Mouse (Mus musculus) lung, embryonic 15.5 days (tissue): ENCODE results near the gene Rab4b. TPM values are rescaled to one million over a fixed set of nuclear protein-coding genes. Genes with fewer than 3 reads are reported as not detected.
A peak's percentile ranks its signal among the peaks of the same experiment; 100 is the strongest.

Experiments
- ATAC-seq: fragments of 200-750 bp; cut with Nextera tagmentation; 2 replicates; pipeline ENCODE4 v1.8.0; 2017; ENCODE audit warnings: moderate number of reproducible peaks, borderline replicate concordance; ENCODE audit not compliant: low FRiP score, low TSS enrichment; ENCODE audit errors: extremely low read depth
- H3K27ac ChIP-seq: fragments of 300-500 bp; sonication (generic); 2 replicates; pipeline ENCODE4 v1.5.1; 2015; ENCODE audit warnings: moderate library complexity, mild to moderate bottlenecking, inconsistent platforms
- H3K27me3 ChIP-seq: fragments of 300-500 bp; sonication (generic); 2 replicates; pipeline ENCODE4 v1.6.1; 2015; ENCODE audit warnings: inconsistent platforms
- H3K36me3 ChIP-seq: fragments of 300-500 bp; sonication (generic); 2 replicates; pipeline ENCODE4 v1.6.1; 2015; ENCODE audit warnings: inconsistent platforms
- H3K4me1 ChIP-seq: fragments of 300-500 bp; sonication (generic); 2 replicates; pipeline ENCODE4 v1.6.1; 2015; ENCODE audit warnings: inconsistent platforms
- H3K4me2 ChIP-seq: fragments of 300-500 bp; sonication (generic); 2 replicates; pipeline ENCODE4 v1.6.1; 2015; ENCODE audit warnings: inconsistent platforms, mild to moderate bottlenecking, moderate library complexity
- H3K4me3 ChIP-seq: fragments of 300-500 bp; sonication (generic); 2 replicates; pipeline ENCODE4 v1.5.1; 2015; ENCODE audit warnings: mild to moderate bottlenecking, inconsistent platforms
- H3K9ac ChIP-seq: fragments of 300-500 bp; sonication (generic); 2 replicates; pipeline ENCODE4 v1.6.1; 2015; ENCODE audit warnings: inconsistent platforms
- H3K9me3 ChIP-seq: fragments of 300-500 bp; sonication (generic); 2 replicates; pipeline ENCODE4 v1.6.1; 2016; ENCODE audit warnings: inconsistent platforms
- WGBS: fragments of 180-500 bp; shearing (Covaris S2); methylation state at CpG from one replicate; pipeline ENCODE4 v1.1.7; 2015; 5-methylcytosine and 5-hydroxymethylcytosine counted together
- polyA plus RNA-seq: library from polyadenylated mRNA; unstranded; fragments of >200 nt; fragmentation: Nextera tagmentation; extraction: Ambion mirVana; gene quantifications from 2 replicates; pipeline ENCODE4 v1.2.1, GENCODE M21; 2015

Gene Rab4b
- 71.4 and 71.6 TPM in 2 replicates for polyA plus RNA-seq

DNA sequence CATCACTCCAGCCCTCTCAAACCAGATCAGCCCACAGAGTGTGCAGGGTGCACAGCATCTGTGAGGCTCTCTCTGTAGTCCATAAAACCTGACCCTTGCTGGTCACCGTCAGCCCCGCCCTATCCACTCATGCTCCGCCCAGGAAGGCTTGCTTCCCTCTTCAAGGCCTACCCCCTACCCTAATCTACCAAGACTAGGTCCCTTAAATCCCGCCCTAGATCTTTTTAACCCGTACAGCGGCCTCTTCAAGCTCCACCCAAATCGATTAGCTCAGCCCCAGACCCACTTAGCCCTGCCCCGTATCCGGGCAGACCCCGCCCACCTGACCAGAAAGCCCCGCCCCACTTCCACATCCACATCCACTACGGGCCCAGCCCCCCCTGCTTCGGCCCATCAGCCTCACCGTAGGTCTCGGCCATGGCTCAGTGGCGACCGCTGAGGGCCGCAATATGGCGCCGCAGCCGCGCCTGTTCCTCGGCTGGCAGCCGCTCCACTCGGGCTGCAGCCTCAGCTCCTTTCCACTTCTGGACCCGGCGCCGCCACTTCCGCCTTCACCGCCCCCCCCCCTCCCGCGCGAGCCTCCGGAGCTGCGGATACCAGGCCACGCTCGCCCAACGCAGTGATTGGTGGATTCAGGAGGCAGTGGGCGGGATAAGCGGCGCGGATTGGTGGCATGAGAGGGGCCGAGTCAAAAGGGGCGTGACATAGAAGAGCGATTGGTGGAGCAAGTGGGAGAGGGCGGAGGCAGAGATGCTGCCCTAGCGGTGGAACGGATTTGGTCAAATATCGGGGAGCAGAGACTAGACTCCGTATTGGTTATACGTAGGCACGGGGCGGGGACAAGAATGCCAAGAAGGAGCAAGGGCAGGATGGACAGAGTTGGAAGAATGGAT is at the start of gene Rab4b:
TSS of gene Rab4b (minus strand) at position 573 of the 893 bp plus-strand sequence.
- Histone ChIP-seq H3K27ac (peak within 1 kb of the TSS; percentile 98), H3K36me3 (peaks cover 18% of the 10 kb centered on the region), H3K4me3 (peak within 1 kb of the TSS; percentile 82), H3K9ac (peak within 1 kb of the TSS; percentile 57), H3K27me3 (no peaks in the 10 kb centered on the region), H3K9me3 (no peaks in the 10 kb centered on the region), H3K4me2 (peak within 1 kb of the TSS; percentile 60), H3K4me1 (peaks cover 25% of the 10 kb centered on the region)
- under 1% methylated on average over 47 of the region's 53 CpGs for WGBS
- peak; percentile 98 for ATAC-seq

- under 1% methylated on average over 48 of the region's 49 CpGs for WGBS
- ATAC-seq = peak; percentile 83
- Histone ChIP-seq H3K4me3 (peak within 1 kb of the TSS; percentile 80), H3K4me2 (peak within 1 kb of the TSS; percentile 83), H3K36me3 (no peaks in the 10 kb centered on the region), H3K4me1 (peaks cover 58% of the 10 kb centered on the region), H3K9ac (peak within 1 kb of the TSS; percentile 74), H3K27ac (peak within 1 kb of the TSS; percentile 87), H3K27me3 (no peaks in the 10 kb centered on the region), H3K9me3 (no peaks in the 10 kb centered on the region)
Measured at GRCm38 (mm10) chr7:27228281-27228821, 49.7 kb upstream of the Rab4b start, which contains the start of gene Itpkc. Itpkc (minus strand) TSS chr7:27228661.

GRCm38 (mm10) chr7:27227676-27228075 is 49.0 kb upstream of the Rab4b start:
- Histone ChIP-seq H3K9me3 (no peaks in the 10 kb centered on the region), H3K4me3 (peak overlapping the region; percentile 80), H3K9ac (peak overlapping the region; percentile 74), H3K27me3 (no peaks in the 10 kb centered on the region), H3K4me1 (peaks cover 56% of the 10 kb centered on the region), H3K4me2 (peak overlapping the region; percentile 83), H3K36me3 (no peaks in the 10 kb centered on the region), H3K27ac (peak overlapping the region; percentile 87)
- no peak; the same call in 1 of the 2 replicates for ATAC-seq
- WGBS = 3% methylated on average over 10 of the region's 10 CpGs

GRCm38 (mm10) chr7:27227276-27227675 is 48.6 kb upstream of the Rab4b start:
- WGBS = 19% methylated on average over 9 of the region's 9 CpGs

DNA sequence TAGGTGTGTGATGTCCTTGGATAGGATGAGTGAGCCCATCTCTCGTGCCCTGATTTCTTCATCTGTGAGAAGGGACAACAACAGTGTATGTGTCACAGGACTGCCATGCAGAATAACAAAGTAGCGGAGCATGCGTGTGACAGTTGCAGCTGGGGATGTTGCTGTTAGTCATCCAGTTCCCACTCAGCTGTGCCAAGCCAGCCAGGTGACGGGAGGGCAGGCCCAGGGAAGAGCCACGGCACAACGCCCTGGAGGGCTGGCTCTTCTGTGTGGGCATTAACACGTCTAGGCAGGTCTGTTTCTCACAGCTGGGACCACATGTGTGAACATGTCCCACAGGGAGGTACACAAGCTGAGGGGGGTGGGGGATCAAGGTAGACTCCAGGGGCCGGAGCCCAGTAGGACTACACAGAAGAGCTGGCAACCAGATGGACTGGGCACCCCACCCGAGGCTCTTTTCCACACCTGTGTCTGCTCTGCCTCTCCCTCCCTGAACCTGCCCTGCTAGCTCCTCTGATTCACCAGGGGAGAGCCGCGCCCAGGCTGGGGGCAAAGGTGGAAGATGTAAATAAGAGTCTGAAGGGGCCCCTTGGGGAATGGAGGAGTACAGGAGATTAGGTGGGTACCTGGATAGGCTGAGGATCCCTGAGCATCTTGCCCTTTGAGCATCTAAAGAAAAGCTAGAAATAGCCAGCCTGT is 46.3 kb upstream of the Rab4b start:
- H3K36me3 ChIP-seq = peaks cover 5% of the 10 kb centered on the region; the same call in 1 of the 2 replicates
- H3K4me2 ChIP-seq = peak overlapping the region; percentile 83; the same call in 1 of the 2 replicates
- WGBS = 66% methylated on average over 9 of the region's 11 CpGs
- H3K27ac ChIP-seq = no peak overlapping the region
- no peak overlapping the region for H3K4me3 ChIP-seq
- no peaks in the 10 kb centered on the region for H3K27me3 ChIP-seq
- H3K9me3 ChIP-seq = no peaks in the 10 kb centered on the region
- peaks cover 47% of the 10 kb centered on the region for H3K4me1 ChIP-seq
- peak overlapping the region; percentile 22; the same call in 1 of the 2 replicates for H3K9ac ChIP-seq
- ATAC-seq = no peak

More at GRCm38 (mm10) chr7:27227276-27227675, 48.6 kb upstream of the Rab4b start:
- Histone ChIP-seq H3K27me3 (no peaks in the 10 kb centered on the region), H3K4me2 (peak overlapping the region; percentile 83), H3K27ac (no peak overlapping the region), H3K9me3 (no peaks in the 10 kb centered on the region), H3K36me3 (no peaks in the 10 kb centered on the region), H3K4me1 (peaks cover 52% of the 10 kb centered on the region), H3K4me3 (peak overlapping the region; percentile 80), H3K9ac (peak overlapping the region; percentile 74)
- ATAC-seq = no peak

GRCm38 (mm10) chr7:27222538-27222937 is 43.8 kb upstream of the Rab4b start:
- H3K4me2 ChIP-seq = no peak overlapping the region
- no peak overlapping the region for H3K9ac ChIP-seq
- H3K27ac ChIP-seq = no peak overlapping the region
- peaks cover 39% of the 10 kb centered on the region for H3K4me1 ChIP-seq
- H3K27me3 ChIP-seq = no peaks in the 10 kb centered on the region
- ATAC-seq = no peak
- 62% methylated on average over 1 of the region's 1 CpGs for WGBS
- H3K4me3 ChIP-seq = no peak overlapping the region
- H3K9me3 ChIP-seq = no peaks in the 10 kb centered on the region
- peaks cover 20% of the 10 kb centered on the region for H3K36me3 ChIP-seq

DNA sequence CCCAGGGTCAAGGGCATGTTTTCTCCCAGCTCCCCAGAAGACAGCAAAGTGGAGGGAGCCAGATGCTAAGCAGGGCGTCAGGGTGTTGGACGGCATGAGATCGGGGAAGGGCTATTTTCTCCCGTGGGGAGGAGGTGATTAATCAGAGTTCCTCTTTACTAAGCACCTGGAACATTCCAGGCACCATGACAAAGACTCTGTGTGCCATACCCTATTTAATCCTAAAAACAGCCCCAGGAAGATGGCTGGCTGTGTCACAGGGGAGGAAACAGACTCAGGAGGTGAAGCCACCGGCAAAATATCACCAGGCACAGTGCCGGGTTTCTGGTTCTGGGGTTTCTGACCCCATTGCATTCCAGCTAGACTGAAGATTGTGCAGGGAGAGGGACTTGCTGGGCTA is 43.2 kb upstream of the Rab4b start:
- WGBS = 69% methylated on average over 6 of the region's 6 CpGs
- H3K9ac ChIP-seq = no peak overlapping the region

DNA sequence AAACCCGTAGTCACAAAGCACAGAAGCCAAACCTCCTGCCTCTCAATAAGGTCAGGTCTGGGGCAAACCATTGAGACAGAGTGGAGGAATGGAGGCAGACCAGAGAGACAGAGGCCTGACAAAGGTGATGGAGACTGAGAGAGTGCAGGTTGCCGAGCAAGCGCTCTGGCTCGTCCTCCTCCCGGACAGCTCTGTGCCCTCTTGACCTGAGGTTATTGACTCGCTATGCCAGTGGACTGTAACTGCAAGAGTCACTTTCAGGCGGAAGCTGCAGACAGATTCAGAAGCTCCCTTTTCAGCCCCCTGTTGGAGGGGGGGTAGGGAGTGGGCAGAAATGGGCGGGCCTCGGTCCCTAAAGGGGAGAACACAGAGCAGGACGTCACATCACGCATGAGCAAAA is 41.2 kb upstream of the Rab4b start:
- H3K27me3 ChIP-seq = no peaks in the 10 kb centered on the region
- no peak overlapping the region for H3K4me2 ChIP-seq
- ATAC-seq = no peak
- H3K27ac ChIP-seq = no peak overlapping the region
- H3K4me1 ChIP-seq = peaks cover 13% of the 10 kb centered on the region
- H3K9me3 ChIP-seq = no peaks in the 10 kb centered on the region
- no peak overlapping the region for H3K4me3 ChIP-seq
- peaks cover 26% of the 10 kb centered on the region for H3K36me3 ChIP-seq
- H3K9ac ChIP-seq = no peak overlapping the region
- 79% methylated on average over 11 of the region's 11 CpGs for WGBS

More for the DNA sequence above, 43.2 kb upstream of the Rab4b start:
- Histone ChIP-seq H3K36me3 (peaks cover 20% of the 10 kb centered on the region), H3K4me1 (peaks cover 33% of the 10 kb centered on the region), H3K4me3 (no peak overlapping the region), H3K27ac (no peak overlapping the region), H3K9me3 (no peaks in the 10 kb centered on the region), H3K4me2 (no peak overlapping the region), H3K27me3 (no peaks in the 10 kb centered on the region)
- ATAC-seq = no peak

GRCm38 (mm10) chr7:27218586-27218985 is 39.9 kb upstream of the Rab4b start:
- WGBS = 81% methylated on average over 7 of the region's 7 CpGs

GRCm38 (mm10) chr7:27212626-27213025 is 33.9 kb upstream of the Rab4b start:
- no peak overlapping the region for H3K4me2 ChIP-seq
- no peak overlapping the region for H3K27ac ChIP-seq
- no peaks in the 10 kb centered on the region for H3K9me3 ChIP-seq
- H3K27me3 ChIP-seq = no peaks in the 10 kb centered on the region
- H3K4me3 ChIP-seq = no peak overlapping the region
- no peaks in the 10 kb centered on the region for H3K4me1 ChIP-seq
- ATAC-seq = no peak
- peaks cover 46% of the 10 kb centered on the region for H3K36me3 ChIP-seq
- no peak overlapping the region for H3K9ac ChIP-seq
- 82% methylated on average over 2 of the region's 2 CpGs for WGBS

More at GRCm38 (mm10) chr7:27218586-27218985, 39.9 kb upstream of the Rab4b start:
- Histone ChIP-seq H3K9ac (no peak overlapping the region), H3K27me3 (no peaks in the 10 kb centered on the region), H3K27ac (no peak overlapping the region), H3K36me3 (peaks cover 36% of the 10 kb centered on the region), H3K4me2 (no peak overlapping the region), H3K4me1 (no peaks in the 10 kb centered on the region), H3K9me3 (no peaks in the 10 kb centered on the region), H3K4me3 (no peak overlapping the region)
- ATAC-seq = no peak

DNA sequence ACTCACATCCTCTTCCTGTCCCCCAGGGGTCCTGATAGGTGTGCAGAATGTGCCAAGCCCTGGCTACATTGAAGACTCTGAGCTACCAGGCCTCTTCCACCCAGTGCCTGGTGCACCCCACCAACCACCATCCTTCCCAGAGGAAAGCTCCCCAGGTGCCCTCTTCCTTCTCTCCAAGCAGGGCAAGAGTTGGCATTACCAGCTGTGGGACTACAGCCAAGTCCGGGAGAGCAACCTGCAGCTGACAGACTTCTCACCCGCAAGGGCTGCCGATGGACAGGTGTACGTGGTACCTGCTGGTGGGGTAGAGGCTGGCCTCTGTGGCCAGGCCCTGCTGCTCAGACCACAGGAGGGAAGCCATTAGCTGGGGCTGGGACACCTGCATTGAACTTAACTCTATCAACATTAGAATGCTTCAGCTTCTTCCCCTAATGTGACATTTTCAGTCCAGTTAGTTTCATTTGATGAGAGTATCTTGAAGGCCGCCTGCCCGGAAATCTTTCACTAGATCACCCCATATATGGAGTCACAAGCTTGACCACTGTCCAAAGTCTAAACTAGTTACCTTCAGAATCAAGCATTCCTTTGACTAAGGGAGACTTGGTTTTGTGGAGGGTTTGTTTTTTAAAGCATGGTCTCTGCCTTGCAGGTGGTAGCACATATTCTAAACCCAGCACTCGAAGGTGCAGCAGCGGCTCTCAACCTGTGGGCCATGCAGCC is 25.2 kb upstream of the Rab4b start:
- Histone ChIP-seq H3K36me3 (peaks cover 42% of the 10 kb centered on the region), H3K27ac (no peak overlapping the region), H3K9me3 (no peaks in the 10 kb centered on the region), H3K4me1 (no peaks in the 10 kb centered on the region), H3K4me2 (no peak overlapping the region), H3K4me3 (no peak overlapping the region), H3K9ac (no peak overlapping the region), H3K27me3 (no peaks in the 10 kb centered on the region)
- 95% methylated on average over 8 of the region's 8 CpGs for WGBS
- no peak for ATAC-seq
